Mouse (Mus musculus): ENCODE data around the gene Clcn1. TPM values are rescaled to one million over a fixed set of nuclear protein-coding genes. Genes with fewer than 3 reads are reported as not detected.

Gene Clcn1
- polyA plus RNA-seq, 1 experiment from 2014 or later = not detected

DNA sequence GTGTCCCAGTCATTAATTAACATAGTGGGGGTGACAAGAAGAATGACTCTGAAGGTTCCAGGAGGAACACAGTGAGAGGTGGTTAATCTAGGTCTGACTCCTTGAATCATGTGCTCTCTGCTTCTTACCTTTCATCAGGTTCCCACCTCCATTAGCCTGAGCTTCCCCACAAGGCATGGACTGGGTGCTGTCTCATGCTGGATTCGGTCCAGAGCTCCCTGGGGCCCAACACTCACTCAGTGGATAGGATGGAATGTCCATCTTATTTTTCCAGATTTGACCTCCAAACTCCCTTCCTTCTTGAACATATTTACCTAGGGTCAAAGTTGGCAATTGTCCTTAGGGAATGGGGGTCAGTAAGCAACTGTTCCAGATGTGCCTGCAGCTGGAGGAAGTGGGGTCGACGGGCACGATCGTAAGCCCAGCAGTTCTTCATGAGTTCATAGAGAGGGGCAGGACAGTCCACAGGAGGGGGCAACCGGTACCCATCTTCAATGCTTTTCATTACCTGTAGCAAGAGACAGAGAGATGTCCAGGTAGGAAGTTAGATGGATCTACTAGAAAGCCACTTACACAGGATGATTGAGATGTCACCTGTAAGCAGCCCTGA lies 73.9 kb downstream of the Clcn1 start:
- H3K9me3 ChIP-seq (replicated peaks) = no peaks in the 10 kb centered on the region
- H3K4me3 ChIP-seq (replicated peaks) = no peak overlapping the region
- H3K4me1 ChIP-seq (replicated peaks) = 0 out of 2 replicates have a peak, but pooled peaks cover 8% of the 10 kb centered on the region
- peaks cover 38% of the 10 kb centered on the region for H3K36me3 ChIP-seq
- DNase-seq (no peak), ATAC-seq (ENCODE audit: low read depth) (no peak)
- no peaks in the 10 kb centered on the region for H3K27me3 ChIP-seq
- H3K9ac ChIP-seq = no peak overlapping the region
- WGBS (ENCODE audit: insufficient replicate concordance) = 69% methylated on average over 6 of the region's 6 CpGs
- no peak overlapping the region for H3K4me2 ChIP-seq
- H3K27ac ChIP-seq = no peak overlapping the region

DNA sequence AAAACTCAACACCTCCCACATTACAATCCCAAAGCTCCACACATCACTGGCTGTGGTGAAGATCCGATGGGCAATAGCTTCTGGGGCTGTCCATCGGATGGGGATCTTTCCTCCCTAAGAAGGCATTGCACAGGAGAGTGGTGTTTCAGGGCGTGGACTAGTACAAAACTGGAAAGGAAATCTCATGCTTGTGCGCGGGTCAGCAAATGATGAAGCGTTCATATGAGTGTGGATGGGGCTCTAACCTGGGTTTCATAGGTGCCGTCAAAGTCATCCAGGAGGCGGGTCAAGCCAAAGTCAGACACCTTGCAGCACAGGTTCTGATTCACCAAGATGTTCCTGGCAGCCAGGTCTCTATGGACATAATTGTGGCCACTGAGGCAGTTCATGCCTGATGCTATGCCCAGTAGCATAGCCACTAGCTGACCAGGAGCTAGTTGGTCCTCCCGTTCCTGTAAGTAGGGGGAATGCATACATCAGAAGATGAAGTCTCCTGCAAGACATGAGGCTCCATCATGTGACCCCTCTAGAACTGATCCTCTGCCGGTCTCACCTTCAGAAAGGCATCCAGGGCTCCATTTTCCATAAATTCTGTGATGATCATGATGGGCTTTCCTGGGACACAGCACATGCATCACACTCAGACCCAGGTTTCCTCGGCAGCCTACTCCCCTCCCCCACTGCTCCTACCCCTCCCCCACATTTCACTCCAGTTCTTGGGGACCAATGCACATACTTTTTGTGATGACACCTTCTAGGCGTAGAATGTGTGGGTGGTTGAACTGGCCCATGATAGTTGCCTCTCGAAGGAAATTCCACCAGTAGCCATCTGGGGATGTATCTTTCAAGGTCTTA lies 74.8 kb downstream of the Clcn1 start:
- WGBS (ENCODE audit: insufficient replicate concordance) = 75% methylated on average over 13 of the region's 13 CpGs

DNA sequence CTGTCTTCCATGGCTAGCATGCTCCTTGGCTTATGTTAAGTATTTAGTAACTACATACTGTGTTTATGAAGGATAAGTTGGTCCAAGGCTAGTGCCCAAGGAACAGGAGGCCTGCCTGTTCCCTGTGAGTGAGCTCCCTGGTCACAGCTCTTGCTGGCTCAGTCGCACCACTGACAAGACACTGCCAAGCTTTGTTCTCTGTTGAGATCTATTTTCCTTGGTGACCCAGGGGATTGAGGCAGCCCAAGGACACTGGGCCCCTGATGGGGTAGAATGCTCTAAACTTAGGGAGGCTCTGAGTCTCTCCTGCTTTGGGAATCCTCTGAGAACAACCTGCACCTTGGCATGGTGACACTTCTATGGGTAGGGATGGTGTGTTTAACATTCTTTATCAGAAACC lies 75.6 kb downstream of the Clcn1 start:
- H3K4me2 ChIP-seq = no peak overlapping the region
- 55% methylated on average over 1 of the region's 1 CpGs for WGBS (ENCODE audit: insufficient replicate concordance)
- no peaks in the 10 kb centered on the region for H3K27me3 ChIP-seq
- no peak overlapping the region for H3K4me3 ChIP-seq (replicated peaks)
- no peaks in the 10 kb centered on the region for H3K9me3 ChIP-seq (replicated peaks)
- H3K9ac ChIP-seq = no peak overlapping the region
- DNase-seq (no peak), ATAC-seq (ENCODE audit: low read depth) (no peak)
- peaks cover 23% of the 10 kb centered on the region for H3K36me3 ChIP-seq
- H3K27ac ChIP-seq = no peak overlapping the region
- 0 out of 2 replicates have a peak, but pooled peaks cover 8% of the 10 kb centered on the region for H3K4me1 ChIP-seq (replicated peaks)

More for the DNA sequence above, 74.8 kb downstream of the Clcn1 start:
- no peak overlapping the region for H3K4me2 ChIP-seq
- no peak overlapping the region for H3K27ac ChIP-seq
- H3K9me3 ChIP-seq (replicated peaks) = no peaks in the 10 kb centered on the region
- H3K9ac ChIP-seq = no peak overlapping the region
- H3K27me3 ChIP-seq = no peaks in the 10 kb centered on the region
- no peak for DNase-seq
- H3K36me3 ChIP-seq = peaks cover 30% of the 10 kb centered on the region
- no peak for ATAC-seq (ENCODE audit: low read depth)
- H3K4me3 ChIP-seq (replicated peaks) = no peak overlapping the region
- H3K4me1 ChIP-seq (replicated peaks) = 0 out of 2 replicates have a peak, but pooled peaks cover 8% of the 10 kb centered on the region

DNA sequence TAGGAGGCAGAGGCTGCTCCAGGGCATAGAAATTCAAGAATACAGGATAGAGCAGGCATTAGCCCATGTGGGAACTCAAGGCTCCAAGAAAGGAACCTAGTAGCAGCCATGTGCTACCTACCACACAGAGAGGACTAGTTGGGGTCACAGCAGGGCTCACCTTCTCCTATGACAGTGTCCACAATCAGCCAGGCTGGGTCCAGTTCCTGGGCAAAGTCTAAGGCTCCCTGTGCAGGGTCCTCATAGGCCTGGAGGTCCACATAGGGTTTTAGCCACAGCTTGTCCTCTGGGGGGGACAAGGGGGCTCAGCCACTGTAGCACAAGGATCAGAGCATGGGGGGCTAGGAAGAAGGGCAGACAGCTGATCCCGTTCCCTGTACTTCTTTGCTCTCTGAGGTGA lies 76.0 kb downstream of the Clcn1 start:
- no peak overlapping the region for H3K4me3 ChIP-seq (replicated peaks)
- H3K27ac ChIP-seq = no peak overlapping the region
- no peaks in the 10 kb centered on the region for H3K27me3 ChIP-seq
- WGBS (ENCODE audit: insufficient replicate concordance) = 67% methylated on average over 1 of the region's 1 CpGs
- no peak for DNase-seq
- H3K36me3 ChIP-seq = peaks cover 19% of the 10 kb centered on the region
- H3K4me1 ChIP-seq (replicated peaks) = 0 out of 2 replicates have a peak, but pooled peaks cover 8% of the 10 kb centered on the region
- H3K4me2 ChIP-seq = no peak overlapping the region
- 0 out of 2 replicates have a peak, but pooled peaks have one; percentile 19 for ATAC-seq (ENCODE audit: low read depth)
- H3K9me3 ChIP-seq (replicated peaks) = no peaks in the 10 kb centered on the region
- H3K9ac ChIP-seq = no peak overlapping the region

DNA sequence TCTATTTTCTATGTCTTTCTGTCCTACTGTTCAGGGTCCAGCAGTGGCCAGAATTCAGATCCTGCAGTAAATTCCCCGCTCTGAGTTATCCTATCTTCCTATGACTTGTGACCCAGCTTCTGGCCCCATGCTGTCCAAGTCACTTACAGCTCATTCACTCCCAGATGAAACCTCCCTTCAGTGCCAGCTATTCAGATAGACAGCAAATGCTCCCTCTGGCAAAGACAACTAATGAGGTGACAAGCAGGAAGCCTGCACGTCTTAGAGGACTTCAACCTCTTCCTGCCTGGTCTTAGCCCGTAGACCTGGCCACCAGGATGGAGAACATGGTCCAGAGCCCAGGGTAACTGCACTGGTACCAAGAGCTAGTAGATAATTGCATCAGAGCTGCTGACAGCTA lies 76.5 kb downstream of the Clcn1 start:
- no peaks in the 10 kb centered on the region for H3K9me3 ChIP-seq (replicated peaks)
- H3K9ac ChIP-seq = no peak overlapping the region
- no peak overlapping the region for H3K4me2 ChIP-seq
- H3K27ac ChIP-seq = no peak overlapping the region
- DNase-seq (no peak), ATAC-seq (ENCODE audit: low read depth) (no peak)
- 0 out of 2 replicates have a peak, but pooled peaks cover 8% of the 10 kb centered on the region for H3K4me1 ChIP-seq (replicated peaks)
- WGBS (ENCODE audit: insufficient replicate concordance) = 34% methylated on average over 3 of the region's 3 CpGs
- H3K4me3 ChIP-seq (replicated peaks) = no peak overlapping the region
- no peaks in the 10 kb centered on the region for H3K27me3 ChIP-seq
- peaks cover 14% of the 10 kb centered on the region for H3K36me3 ChIP-seq

DNA sequence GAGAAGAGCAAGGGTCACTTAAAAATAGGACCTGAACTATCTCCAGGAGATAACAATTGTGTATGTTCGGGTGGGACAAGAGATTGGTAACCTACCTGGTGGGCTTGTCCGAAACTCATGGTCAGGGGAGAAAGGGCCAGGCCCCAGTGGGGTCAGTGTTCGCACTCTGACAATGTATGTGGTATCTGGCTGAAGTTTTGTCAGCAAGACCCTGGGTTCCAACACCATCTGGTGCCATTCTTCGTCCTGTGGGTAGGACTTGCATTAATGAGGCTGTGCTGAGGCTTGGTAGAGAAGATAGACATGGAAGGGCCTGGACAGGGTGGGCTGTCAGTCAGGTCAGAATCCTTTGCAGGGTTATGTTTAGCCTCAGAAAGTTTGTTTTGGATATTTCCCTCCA lies 77.6 kb downstream of the Clcn1 start:
- Histone ChIP-seq H3K4me2 (no peak overlapping the region), H3K4me3 (replicated peaks) (no peak overlapping the region), H3K9ac (no peak overlapping the region), H3K27me3 (no peaks in the 10 kb centered on the region), H3K36me3 (peaks cover 4% of the 10 kb centered on the region; the same call in 1 of the 2 replicates), H3K4me1 (replicated peaks) (0 out of 2 replicates have a peak, but pooled peaks cover 8% of the 10 kb centered on the region), H3K9me3 (replicated peaks) (no peaks in the 10 kb centered on the region), H3K27ac (no peak overlapping the region)
- 53% methylated on average over 4 of the region's 4 CpGs for whole genome bisulfite sequencing (ENCODE audit: insufficient replicate concordance)
- DNase-seq (no peak), ATAC-seq (ENCODE audit: low read depth) (no peak)

DNA sequence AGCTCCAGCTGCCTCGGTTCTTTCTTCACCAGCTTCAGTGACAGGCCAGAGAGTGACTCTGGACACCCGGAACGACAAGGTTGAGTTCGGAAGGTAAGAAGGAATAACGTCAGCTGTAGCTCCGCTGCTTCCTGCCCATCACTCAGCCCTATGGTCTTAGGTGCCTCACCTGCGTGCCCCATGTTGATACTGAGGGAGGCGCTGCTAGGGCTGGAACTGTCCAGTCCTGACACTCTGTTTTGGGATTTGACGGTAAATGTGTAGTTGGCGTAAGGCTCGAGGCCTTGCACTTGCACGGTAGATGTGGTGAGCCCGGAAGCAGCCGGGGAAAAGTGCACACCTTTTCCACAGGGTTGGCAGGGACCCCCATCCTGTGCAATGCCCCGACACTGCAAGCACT lies 78.1 kb downstream of the Clcn1 start:
- Histone ChIP-seq H3K9me3 (replicated peaks) (no peaks in the 10 kb centered on the region), H3K4me3 (replicated peaks) (no peak overlapping the region), H3K27ac (no peak overlapping the region), H3K4me1 (replicated peaks) (0 out of 2 replicates have a peak, but pooled peaks cover 8% of the 10 kb centered on the region), H3K4me2 (no peak overlapping the region), H3K9ac (no peak overlapping the region), H3K36me3 (no peaks in the 10 kb centered on the region; the same call in 1 of the 2 replicates), H3K27me3 (no peaks in the 10 kb centered on the region)
- no peak for DNase-seq
- no peak for ATAC-seq (ENCODE audit: low read depth)
- 84% methylated on average over 15 of the region's 15 CpGs for WGBS (ENCODE audit: insufficient replicate concordance)

DNA sequence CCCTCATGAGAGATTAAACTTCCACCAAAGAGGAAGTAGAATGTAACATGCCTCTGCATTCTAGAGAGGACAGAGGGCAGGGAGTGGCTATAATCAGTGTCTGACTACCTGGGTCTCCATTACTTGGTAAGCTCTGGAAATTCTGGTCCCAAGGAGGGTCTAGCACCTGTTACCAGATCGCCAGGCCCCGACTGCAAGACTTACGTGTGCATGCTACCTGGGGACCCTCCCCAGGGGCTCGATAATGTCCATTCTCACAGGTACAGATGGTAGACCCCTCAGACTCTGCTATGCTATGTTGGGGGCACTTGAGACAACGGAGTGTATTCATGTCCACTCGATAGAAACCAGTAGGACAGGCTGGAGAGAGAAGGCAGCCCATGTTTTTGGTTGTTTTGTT lies 78.7 kb downstream of the Clcn1 start:
- 74% methylated on average over 6 of the region's 6 CpGs for WGBS (ENCODE audit: insufficient replicate concordance)
- ATAC-seq (ENCODE audit: low read depth) = no peak
- no peak overlapping the region for H3K9ac ChIP-seq

More for the DNA sequence above, 78.7 kb downstream of the Clcn1 start:
- Histone ChIP-seq H3K9me3 (replicated peaks) (no peaks in the 10 kb centered on the region), H3K4me1 (replicated peaks) (0 out of 2 replicates have a peak, but pooled peaks cover 8% of the 10 kb centered on the region), H3K4me2 (no peak overlapping the region), H3K4me3 (replicated peaks) (no peak overlapping the region), H3K36me3 (no peaks in the 10 kb centered on the region; the same call in 1 of the 2 replicates), H3K27me3 (no peaks in the 10 kb centered on the region), H3K27ac (no peak overlapping the region)
- no peak for DNase-seq

Other genes with a start within 250 kb of the Clcn1 start
- not detected in 2 replicates for gene Sva, start 248.3 kb upstream of the Clcn1 start, polyA plus RNA-seq (2015; fragmentation: Nextera tagmentation; extraction: Ambion mirVana)
- gene Tas2r139, start 145.7 kb upstream of the Clcn1 start, polyA plus RNA-seq (2015; fragmentation: Nextera tagmentation; extraction: Ambion mirVana) = not detected in 2 replicates
- not detected in 2 replicates for gene Tas2r144, start 71.4 kb upstream of the Clcn1 start, polyA plus RNA-seq (2015; fragmentation: Nextera tagmentation; extraction: Ambion mirVana)
- 6.9 and 8.1 TPM in 2 replicates for gene Gstk1, start 40.8 kb upstream of the Clcn1 start, polyA plus RNA-seq (2015; fragmentation: Nextera tagmentation; extraction: Ambion mirVana)
- gene Tmem139, start 24.7 kb upstream of the Clcn1 start, polyA plus RNA-seq (2015; fragmentation: Nextera tagmentation; extraction: Ambion mirVana) = 0.12 TPM in 1 of 2 replicates, not detected in the other
- 26.0 and 29.8 TPM in 2 replicates for gene Casp2, start 21.7 kb upstream of the Clcn1 start, polyA plus RNA-seq (2015; fragmentation: Nextera tagmentation; extraction: Ambion mirVana)
- gene Fam131b, start 38.0 kb downstream of the Clcn1 start, polyA plus RNA-seq (2015; fragmentation: Nextera tagmentation; extraction: Ambion mirVana) = 0.05 TPM in 2 replicates
- gene Zyx, start 62.9 kb downstream of the Clcn1 start, polyA plus RNA-seq (2015; fragmentation: Nextera tagmentation; extraction: Ambion mirVana) = 36.5 and 39.7 TPM in 2 replicates
- gene Epha1, start 86.6 kb downstream of the Clcn1 start, polyA plus RNA-seq (2015; fragmentation: Nextera tagmentation; extraction: Ambion mirVana) = 2.7 and 2.9 TPM in 2 replicates
- gene Tas2r143, start 113.6 kb downstream of the Clcn1 start, polyA plus RNA-seq (2015; fragmentation: Nextera tagmentation; extraction: Ambion mirVana) = not detected in 2 replicates
- gene Tas2r135, start 118.7 kb downstream of the Clcn1 start, polyA plus RNA-seq (2015; fragmentation: Nextera tagmentation; extraction: Ambion mirVana) = not detected in 2 replicates
- gene Tas2r126, start 147.8 kb downstream of the Clcn1 start, polyA plus RNA-seq (2015; fragmentation: Nextera tagmentation; extraction: Ambion mirVana) = not detected in 2 replicates
- gene Olfr458, start 178.5 kb downstream of the Clcn1 start, polyA plus RNA-seq (2015; fragmentation: Nextera tagmentation; extraction: Ambion mirVana) = not detected in 2 replicates
- gene Olfr457, start 189.7 kb downstream of the Clcn1 start, polyA plus RNA-seq (2015; fragmentation: Nextera tagmentation; extraction: Ambion mirVana) = not detected in 2 replicates
- gene Olfr456, start 200.5 kb downstream of the Clcn1 start, polyA plus RNA-seq (2015; fragmentation: Nextera tagmentation; extraction: Ambion mirVana) = not detected in 2 replicates